Mouse (Mus musculus) midbrain, embryonic 10.5 days (tissue): Measurements from ENCODE around the gene Hist1h3a. TPM values are rescaled to one million over a fixed set of nuclear protein-coding genes. Genes with fewer than 3 reads are reported as not detected.
A peak's percentile ranks its signal among the peaks of the same experiment; 100 is the strongest.
"Not testable (repeated sequence)": the region's sequence is repeated elsewhere in the genome, so short reads cannot be mapped to it uniquely, and the experiment has no call there.

Experiments
- DNase-seq: peaks from one replicate; pipeline ENCODE4 v3.0.0-alpha.2; 2017; ENCODE audit warnings: low spot score
- H3K27ac ChIP-seq: fragments of 300-500 bp; sonication (generic); replicated peaks from 2 replicates; pipeline ENCODE4 v1.5.1; 2016; ENCODE audit warnings: mild to moderate bottlenecking
- H3K27me3 ChIP-seq: fragments of 300-500 bp; sonication (generic); 2 replicates; pipeline ENCODE4 v1.6.1; 2016; ENCODE audit warnings: low read depth, mild to moderate bottlenecking; ENCODE audit not compliant: poor library complexity, severe bottlenecking
- H3K36me3 ChIP-seq: fragments of 300-500 bp; sonication (generic); 2 replicates; pipeline ENCODE4 v1.6.1; 2016; ENCODE audit warnings: mild to moderate bottlenecking, moderate library complexity
- H3K4me1 ChIP-seq: fragments of 300-500 bp; sonication (generic); 2 replicates; pipeline ENCODE4 v1.6.1; 2016
- H3K4me3 ChIP-seq: fragments of 300-500 bp; sonication (generic); 2 replicates; pipeline ENCODE4 v1.5.1; 2016; ENCODE audit warnings: mild to moderate bottlenecking, moderate library complexity
- H3K9me3 ChIP-seq: fragments of 300-500 bp; sonication (generic); replicated peaks from 2 replicates; pipeline ENCODE4 v1.6.1; 2016; ENCODE audit warnings: mild to moderate bottlenecking
- WGBS: fragments of 180-500 bp; shearing (Covaris S2); methylation state at CpG from one replicate; pipeline ENCODE4 v1.1.7; 2016; 5-methylcytosine and 5-hydroxymethylcytosine counted together
- polyA plus RNA-seq: library from polyadenylated mRNA; unstranded; fragments of >200 nt; fragmentation: Nextera tagmentation; extraction: Ambion mirVana; gene quantifications from 2 replicates; pipeline ENCODE4 v1.2.1, GENCODE M21; 2016

The Hist1h3a gene
- polyA plus RNA-seq, 1 experiment from 2014 or later = 3.6 TPM

DNA sequence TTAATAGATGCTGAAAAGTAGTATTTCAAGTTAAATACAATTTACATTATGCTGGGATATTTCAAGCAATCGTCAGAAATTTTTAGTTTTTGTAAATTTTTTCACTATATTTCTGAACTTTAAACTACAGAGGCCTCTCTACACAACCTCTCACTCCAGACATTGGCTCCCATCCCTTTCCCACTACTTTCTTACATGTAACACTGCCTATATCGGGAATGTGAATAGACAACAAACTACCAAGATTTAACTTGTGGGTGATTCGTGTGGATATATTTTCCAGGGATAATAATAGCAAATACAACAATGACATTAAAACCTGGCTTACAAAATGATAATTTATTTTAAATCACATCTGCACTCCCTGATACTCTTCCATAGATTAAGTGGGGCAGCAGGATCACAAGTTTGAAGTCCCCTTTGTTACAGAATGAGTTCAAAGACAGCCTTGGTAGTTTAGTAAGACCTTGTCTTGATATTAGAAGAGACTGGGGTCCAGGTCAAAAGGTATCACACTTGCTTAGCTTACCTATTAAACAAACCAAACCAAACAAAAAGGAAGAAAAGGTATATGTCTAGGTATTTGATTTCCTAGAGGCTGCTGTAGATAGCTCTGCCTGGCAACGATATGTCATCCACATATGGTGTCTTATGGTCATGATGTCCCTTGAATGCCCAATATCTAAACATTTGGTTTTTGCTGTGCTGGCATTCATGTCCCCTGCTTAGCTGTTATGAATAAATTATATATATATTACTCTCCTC lies 8.7 kb downstream of the Hist1h3a start:
- no peaks in the 10 kb centered on the region for H3K9me3 ChIP-seq
- H3K4me3 ChIP-seq = peak overlapping the region; percentile 51
- no peak for DNase-seq
- H3K27me3 ChIP-seq = no peaks in the 10 kb centered on the region
- H3K4me1 ChIP-seq = peaks cover 23% of the 10 kb centered on the region
- H3K27ac ChIP-seq = peak overlapping the region; percentile 92
- no peaks in the 10 kb centered on the region for H3K36me3 ChIP-seq
- WGBS = 63% methylated on average over 4 of the region's 4 CpGs

DNA sequence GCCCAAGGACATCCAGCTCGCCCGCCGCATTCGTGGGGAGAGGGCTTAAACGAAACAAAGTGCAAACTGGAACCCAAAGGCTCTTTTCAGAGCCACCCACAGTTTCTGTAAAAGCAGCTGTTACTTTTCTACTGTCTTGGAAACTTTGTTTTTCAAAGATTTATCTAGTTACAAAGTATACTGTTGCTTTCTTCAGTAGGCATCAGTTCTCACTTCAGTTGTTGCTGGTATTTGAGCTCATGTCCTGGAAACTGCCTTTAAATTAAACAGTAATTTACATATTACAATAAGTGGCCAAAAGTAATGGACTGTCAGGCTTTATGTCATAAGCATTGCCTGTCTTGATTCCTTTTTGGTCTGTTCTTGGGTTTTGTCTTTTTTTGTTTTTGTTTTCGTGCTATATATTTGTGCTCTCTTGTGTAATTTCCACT lies 9.4 kb downstream of the Hist1h3a start:
- Histone ChIP-seq H3K9me3 (no peaks in the 10 kb centered on the region), H3K27me3 (no peaks in the 10 kb centered on the region), H3K4me3 (peak overlapping the region; percentile 51), H3K36me3 (no peaks in the 10 kb centered on the region), H3K27ac (peak overlapping the region; percentile 92), H3K4me1 (peaks cover 27% of the 10 kb centered on the region)
- WGBS = 2% methylated on average over 6 of the region's 6 CpGs
- DNase-seq = no peak

DNA sequence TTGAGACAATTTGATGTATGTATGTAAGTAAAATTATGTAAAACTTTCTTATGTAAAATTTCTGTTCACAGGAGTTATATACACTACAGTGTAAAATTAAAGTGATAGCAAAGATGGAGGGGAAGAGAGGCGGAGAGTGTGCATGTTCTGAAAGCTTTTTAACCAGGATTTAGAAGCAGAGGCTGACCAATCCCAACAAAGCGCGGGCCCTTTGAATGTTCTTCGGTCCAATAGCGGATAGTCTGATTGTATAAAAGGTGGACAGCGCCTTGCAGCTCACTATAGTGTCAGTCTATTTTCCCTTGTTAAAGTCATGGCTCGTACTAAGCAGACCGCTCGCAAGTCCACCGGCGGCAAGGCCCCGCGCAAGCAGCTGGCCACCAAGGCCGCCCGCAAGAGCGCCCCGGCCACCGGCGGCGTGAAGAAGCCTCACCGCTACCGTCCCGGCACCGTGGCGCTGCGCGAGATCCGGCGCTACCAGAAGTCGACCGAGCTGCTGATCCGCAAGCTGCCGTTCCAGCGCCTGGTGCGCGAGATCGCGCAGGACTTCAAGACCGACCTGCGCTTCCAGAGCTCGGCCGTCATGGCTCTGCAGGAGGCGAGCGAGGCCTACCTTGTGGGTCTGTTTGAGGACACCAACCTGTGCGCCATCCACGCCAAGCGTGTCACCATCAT lies 10.0 kb downstream of the Hist1h3a start, which contains the start of gene Hist1h3b:
Gene Hist1h3b, plus strand, starts transcription at position 201 of the 675 bp plus-strand sequence.
- peaks cover 27% of the 10 kb centered on the region for H3K4me1 ChIP-seq
- peak within 1 kb of the TSS; percentile 54 for H3K4me3 ChIP-seq
- peak; percentile 92 for DNase-seq
- H3K9me3 ChIP-seq, H3K36me3 ChIP-seq, H3K27me3 ChIP-seq: not testable (repeated sequence)
- peak within 1 kb of the TSS; percentile 97 for H3K27ac ChIP-seq
- WGBS = under 1% methylated on average over 23 of the region's 47 CpGs

DNA sequence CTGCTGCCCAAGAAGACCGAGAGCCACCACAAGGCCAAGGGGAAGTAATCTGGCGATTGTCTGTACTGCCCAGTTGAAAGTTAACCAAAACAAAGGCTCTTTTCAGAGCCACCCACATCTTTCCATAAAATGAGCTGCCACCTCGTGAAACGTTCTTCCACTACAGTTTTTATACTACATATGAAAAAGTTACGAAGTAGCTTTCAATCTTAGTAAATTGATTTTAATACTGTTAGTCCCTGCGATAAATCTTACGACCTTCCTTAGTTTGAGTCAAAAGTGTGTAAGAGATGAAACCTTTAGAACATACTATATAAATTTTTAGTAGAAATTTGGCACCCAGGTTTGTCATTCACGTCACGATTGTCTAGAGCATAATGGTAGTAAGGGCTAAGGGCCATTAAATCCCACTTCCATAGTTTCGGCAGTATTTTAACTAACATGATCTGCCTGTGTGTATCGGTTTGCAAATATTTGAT lies 10.7 kb downstream of the Hist1h3a start:
- no peak for DNase-seq
- H3K27ac ChIP-seq = peak overlapping the region; percentile 97
- H3K9me3 ChIP-seq = no peaks in the 10 kb centered on the region
- peaks cover 29% of the 10 kb centered on the region for H3K4me1 ChIP-seq
- WGBS = under 1% methylated on average over 11 of the region's 11 CpGs
- peak overlapping the region; percentile 54 for H3K4me3 ChIP-seq
- H3K27me3 ChIP-seq = no peaks in the 10 kb centered on the region
- H3K36me3 ChIP-seq = no peaks in the 10 kb centered on the region

DNA sequence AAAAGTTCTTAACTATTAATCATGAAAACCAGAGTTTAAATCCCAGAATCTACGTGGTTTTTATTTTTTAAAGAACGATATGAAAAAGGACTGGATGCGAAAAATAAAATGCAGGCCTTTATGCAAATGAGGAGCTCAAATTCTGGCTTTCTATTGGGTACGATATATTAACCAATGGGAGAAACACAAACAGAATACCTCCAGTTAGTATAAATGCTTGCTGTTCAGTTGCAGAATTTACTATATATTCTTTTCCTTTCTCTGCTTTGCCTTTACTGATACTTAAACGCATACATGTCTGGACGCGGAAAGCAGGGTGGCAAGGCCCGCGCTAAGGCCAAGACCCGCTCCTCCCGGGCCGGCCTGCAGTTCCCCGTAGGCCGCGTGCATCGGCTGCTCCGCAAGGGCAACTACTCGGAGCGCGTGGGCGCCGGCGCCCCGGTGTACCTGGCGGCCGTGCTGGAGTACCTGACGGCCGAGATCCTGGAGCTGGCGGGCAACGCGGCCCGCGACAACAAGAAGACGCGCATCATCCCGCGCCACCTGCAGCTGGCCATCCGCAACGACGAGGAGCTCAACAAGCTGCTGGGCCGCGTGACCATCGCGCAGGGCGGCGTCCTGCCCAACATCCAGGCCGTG lies 11.2 kb downstream of the Hist1h3a start, which contains the start of gene Hist1h2ab:
Gene Hist1h2ab, plus strand, starts transcription at position 288 of the 639 bp plus-strand sequence.
- Histone ChIP-seq H3K4me3 (peak within 1 kb of the TSS; percentile 54), H3K27ac (peak within 1 kb of the TSS; percentile 97), H3K4me1 (peaks cover 29% of the 10 kb centered on the region)
- peak; percentile 81 for DNase-seq
- 1% methylated on average over 35 of the region's 47 CpGs for WGBS
- not testable (repeated sequence) for H3K9me3 ChIP-seq, H3K36me3 ChIP-seq, H3K27me3 ChIP-seq

DNA sequence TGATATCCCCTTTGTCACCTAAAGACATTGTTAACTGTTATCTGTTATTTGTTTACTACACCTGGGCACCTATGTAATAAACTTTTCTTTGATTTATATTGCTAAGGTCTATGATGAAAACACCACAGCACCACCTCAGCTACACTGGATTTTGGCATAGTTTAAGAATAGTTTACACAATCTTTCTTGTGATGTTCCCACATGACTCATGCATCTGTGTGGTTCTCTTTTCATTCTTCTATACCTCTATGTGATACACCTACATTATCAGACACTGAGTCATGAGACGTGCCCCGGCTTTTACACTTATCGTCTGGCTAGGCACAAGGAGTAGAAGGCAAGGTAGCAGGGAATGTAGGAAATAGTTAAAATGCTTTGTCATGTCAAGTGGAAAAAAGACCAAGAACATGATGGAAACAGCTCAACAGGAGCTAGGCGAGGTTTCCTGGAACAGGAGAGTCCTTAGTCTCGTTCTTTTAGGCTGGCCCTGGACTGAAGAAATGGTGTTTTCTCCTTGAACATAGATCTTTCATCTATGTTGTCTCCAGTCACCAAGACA lies 12.5 kb downstream of the Hist1h3a start:
- H3K27ac ChIP-seq = peak overlapping the region; percentile 97
- H3K4me1 ChIP-seq = peaks cover 32% of the 10 kb centered on the region
- WGBS = 91% methylated on average over 5 of the region's 5 CpGs

DNA sequence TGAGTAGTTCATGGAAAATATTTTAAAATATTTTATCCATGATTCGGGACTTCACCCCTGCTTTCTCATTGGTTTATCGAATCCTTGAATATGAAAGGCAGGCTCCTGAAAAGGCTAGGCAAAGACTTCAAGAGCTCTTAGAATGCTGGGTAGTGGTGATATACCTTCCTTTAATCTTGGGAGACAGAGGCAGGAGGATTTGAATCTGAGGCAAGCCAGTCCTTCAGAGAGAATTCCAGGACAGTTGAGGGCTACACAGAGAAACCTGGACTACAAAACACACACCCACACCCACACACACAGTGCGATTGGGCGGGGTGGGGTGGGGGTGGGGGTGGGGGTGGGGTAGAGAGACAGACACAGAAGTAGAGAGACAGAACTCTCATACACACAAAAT lies 14.3 kb downstream of the Hist1h3a start:
- 10% methylated on average over 4 of the region's 4 CpGs for WGBS
- Histone ChIP-seq H3K36me3 (no peaks in the 10 kb centered on the region), H3K27me3 (no peaks in the 10 kb centered on the region), H3K4me1 (peaks cover 38% of the 10 kb centered on the region), H3K9me3 (no peaks in the 10 kb centered on the region), H3K4me3 (peak overlapping the region; percentile 59), H3K27ac (peak overlapping the region; percentile 97)
- peak; percentile 50 for DNase-seq

More for the DNA sequence above, 12.5 kb downstream of the Hist1h3a start:
- Histone ChIP-seq H3K27me3 (no peaks in the 10 kb centered on the region), H3K36me3 (no peaks in the 10 kb centered on the region), H3K4me3 (no peak overlapping the region), H3K9me3 (no peaks in the 10 kb centered on the region)
- no peak for DNase-seq

DNA sequence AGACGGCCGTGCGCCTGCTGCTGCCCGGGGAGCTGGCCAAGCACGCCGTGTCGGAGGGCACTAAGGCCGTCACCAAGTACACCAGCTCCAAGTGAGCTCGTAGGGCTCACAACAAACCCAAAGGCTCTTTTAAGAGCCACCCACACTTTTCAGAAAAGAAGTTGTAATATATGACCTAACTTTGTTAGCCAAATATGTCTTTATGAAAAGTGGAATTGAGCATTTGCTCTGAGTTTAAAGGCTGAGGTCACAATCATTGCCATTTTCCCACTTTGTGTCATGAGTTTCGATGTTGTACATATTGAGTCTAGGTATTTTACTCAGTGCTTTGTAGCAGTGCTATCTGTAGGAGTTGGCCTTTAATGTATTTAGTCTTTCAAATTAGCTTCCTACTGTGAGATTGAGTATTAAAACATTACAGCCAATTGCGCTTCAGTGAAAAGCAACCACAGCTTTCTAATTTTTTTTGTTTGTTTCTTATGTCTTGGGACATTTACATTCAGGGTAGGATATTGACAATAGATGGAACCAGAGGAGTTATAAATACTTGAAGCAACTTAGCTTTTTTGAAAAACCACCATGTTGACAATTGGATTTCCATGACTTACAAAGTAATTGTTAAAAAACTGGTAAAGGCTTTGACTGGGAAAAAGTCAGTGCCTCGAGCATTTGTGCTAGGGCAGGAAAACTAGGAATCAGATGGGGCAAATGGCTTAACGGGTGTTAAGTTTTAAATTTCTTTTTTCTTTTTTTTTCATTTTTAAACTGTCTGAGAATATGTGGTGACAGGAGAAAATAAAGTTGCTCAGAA lies 14.9 kb downstream of the Hist1h3a start:
- peak overlapping the region; percentile 97 for H3K27ac ChIP-seq
- no peaks in the 10 kb centered on the region for H3K9me3 ChIP-seq
- peaks cover 35% of the 10 kb centered on the region for H3K4me1 ChIP-seq
- H3K36me3 ChIP-seq = no peaks in the 10 kb centered on the region
- no peaks in the 10 kb centered on the region for H3K27me3 ChIP-seq
- H3K4me3 ChIP-seq = peak overlapping the region; percentile 59
- DNase-seq = peak; percentile 32
- WGBS = 2% methylated on average over 13 of the region's 13 CpGs

DNA sequence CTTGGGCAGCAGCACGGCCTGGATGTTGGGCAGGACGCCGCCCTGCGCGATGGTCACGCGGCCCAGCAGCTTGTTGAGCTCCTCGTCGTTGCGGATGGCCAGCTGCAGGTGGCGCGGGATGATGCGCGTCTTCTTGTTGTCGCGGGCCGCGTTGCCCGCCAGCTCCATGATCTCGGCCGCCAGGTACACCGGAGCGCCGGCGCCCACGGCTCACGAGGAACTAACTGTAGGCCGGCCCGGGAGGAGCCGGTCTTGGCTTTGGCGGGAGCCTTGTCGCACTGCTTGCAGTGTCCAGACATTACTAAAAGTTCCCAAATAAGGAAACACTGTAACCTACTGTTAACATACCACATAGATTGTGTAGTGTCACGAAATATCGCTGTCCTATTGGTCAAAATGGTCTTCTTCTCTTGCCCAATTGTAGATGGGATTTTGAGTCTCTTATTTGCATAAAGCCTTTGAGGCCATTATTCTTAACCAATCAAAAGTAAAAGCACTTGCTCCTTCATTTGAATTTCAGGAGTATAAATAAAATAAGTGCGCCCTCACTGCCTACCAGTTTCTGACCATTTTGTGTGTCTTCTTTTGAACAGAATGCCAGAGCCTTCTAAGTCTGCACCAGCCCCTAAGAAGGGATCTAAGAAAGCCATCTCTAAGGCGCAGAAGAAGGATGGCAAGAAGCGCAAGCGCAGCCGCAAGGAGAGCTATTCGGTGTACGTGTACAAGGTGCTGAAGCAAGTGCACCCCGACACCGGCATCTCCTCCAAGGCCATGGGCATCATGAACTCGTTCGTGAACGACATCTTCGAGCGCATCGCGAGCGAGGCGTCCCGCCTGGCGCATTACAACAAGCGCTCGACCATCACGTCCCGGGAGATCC lies 15.7 kb downstream of the Hist1h3a start, which contains the start of gene Hist1h2bb:
Gene Hist1h2bb, plus strand, starts transcription at position 534 of the 880 bp plus-strand sequence.
- not testable (repeated sequence) for H3K27me3 ChIP-seq, H3K36me3 ChIP-seq, H3K9me3 ChIP-seq
- Histone ChIP-seq H3K27ac (peak within 1 kb of the TSS; percentile 97), H3K4me3 (peak within 1 kb of the TSS; percentile 59), H3K4me1 (peaks cover 36% of the 10 kb centered on the region)
- DNase-seq = peak; percentile 79
- under 1% methylated on average over 44 of the region's 58 CpGs for WGBS

DNA sequence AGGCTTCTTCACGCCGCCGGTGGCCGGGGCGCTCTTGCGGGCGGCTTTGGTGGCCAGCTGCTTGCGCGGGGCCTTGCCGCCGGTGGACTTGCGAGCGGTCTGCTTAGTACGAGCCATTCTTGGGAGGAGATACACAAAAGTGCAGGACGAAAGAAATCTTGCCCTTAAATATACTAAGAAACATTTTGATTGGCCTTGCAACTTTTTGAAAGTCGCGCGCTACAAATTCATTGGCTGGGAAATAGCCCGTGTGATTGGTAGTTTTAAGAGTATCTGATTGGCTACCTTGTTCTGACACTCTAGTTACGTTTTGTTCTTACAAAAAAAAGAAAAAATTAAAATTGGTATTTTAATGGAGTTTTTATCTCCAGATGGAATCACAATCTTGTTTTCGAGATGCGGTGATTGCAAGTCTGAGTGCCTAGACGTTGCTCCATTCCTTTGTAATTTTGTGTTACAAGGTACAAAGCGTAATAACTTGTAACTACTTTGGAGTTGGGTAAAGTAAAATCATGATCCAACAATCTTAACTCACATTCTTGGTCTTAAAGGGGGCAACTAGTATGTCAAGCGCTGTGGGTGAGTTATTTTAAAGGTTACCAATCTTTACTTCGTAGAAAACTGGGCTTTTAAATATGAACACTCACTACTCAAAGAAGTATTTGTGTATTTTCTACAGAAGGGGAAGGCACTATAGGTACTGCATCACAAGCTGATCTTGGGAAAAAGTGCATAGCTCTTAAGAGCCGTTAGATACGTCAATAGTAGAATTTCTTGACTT lies 16.6 kb downstream of the Hist1h3a start, which contains the start of gene Hist1h3c:
Gene Hist1h3c, minus strand, starts transcription at position 222 of the 781 bp plus-strand sequence.
- peaks cover 41% of the 10 kb centered on the region for H3K4me1 ChIP-seq

More for the DNA sequence above, 16.6 kb downstream of the Hist1h3a start, which contains the start of gene Hist1h3c:
- H3K9me3 ChIP-seq = no peaks in the 10 kb centered on the region
- peak within 1 kb of the TSS; percentile 59 for H3K4me3 ChIP-seq
- H3K27ac ChIP-seq = peak within 1 kb of the TSS; percentile 97
- H3K27me3 ChIP-seq = no peaks in the 10 kb centered on the region
- no peaks in the 10 kb centered on the region for H3K36me3 ChIP-seq
- peak; percentile 82 for DNase-seq
- WGBS = under 1% methylated on average over 27 of the region's 28 CpGs
